Mouse (Mus musculus) thymus, adult 2 months (tissue): ENCODE measurements at regions not wholly inside any gene's neighbourhood (a gene's known extent, or its start where the extent isn't known, plus 50 kb on each side); places are given as distances from the start of the nearest gene placed in this dataset.

Experiments used
- CTCF ChIP-seq: fragments of 200-500 bp; IDR thresholded peaks from 2 replicates; pipeline ENCODE4 v1.5.1; 2012; ENCODE audit warnings: mild to moderate bottlenecking, control low read depth, low read length, moderate library complexity, borderline replicate concordance; ENCODE audit not compliant: control insufficient read depth, poor library complexity, insufficient read depth; ENCODE audit errors: extremely low read depth
- POLR2A ChIP-seq: fragments of 200-500 bp; IDR thresholded peaks from 2 replicates; pipeline ENCODE4 v1.6.1; 2012; ENCODE audit warnings: mild to moderate bottlenecking, low read length, control low read depth, moderate library complexity; ENCODE audit not compliant: control insufficient read depth, poor library complexity, insufficient read depth; ENCODE audit errors: extremely low read depth

GRCm38 (mm10) chr1:75667736-75668269 lies 121.7 kb downstream of the Slc4a3 start:
- TF ChIP-seq CTCF (no peak), POLR2A (no peak)
